Mouse (Mus musculus): ENCODE data around the gene Zfp467. TPM values are rescaled to one million over a fixed set of nuclear protein-coding genes. Genes with fewer than 3 reads are reported as not detected.

Gene Zfp467
- polyA plus RNA-seq, 2 experiments from 2014 or later, result 11.4 to 12.6 TPM

- ATAC-seq, result no peak
Measured at GRCm38 (mm10) chr6:48409726-48410343, 35.8 kb downstream of the Zfp467 start.

DNA sequence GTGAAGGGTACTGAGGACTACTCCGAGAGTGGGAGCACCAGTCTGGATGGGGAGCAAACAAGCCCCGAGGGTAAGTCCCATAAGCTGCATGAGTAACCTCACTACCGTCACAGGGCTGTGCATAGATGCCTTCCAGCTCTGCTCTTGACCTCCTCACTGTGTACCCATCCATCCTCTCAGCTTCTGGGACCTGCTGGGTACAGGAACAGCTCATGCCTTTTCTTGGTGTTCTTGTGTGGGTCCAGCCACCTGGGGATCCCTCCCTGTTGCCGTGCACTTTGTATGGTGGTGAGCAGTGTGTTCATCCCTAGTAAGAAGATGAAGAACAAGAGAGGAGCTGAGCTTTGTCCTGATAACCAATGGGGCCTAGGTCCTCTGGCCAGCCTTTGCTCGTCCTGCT lies 41.6 kb downstream of the Zfp467 start:
- no peak for ATAC-seq

GRCm38 (mm10) chr6:48399906-48400305 lies 45.7 kb downstream of the Zfp467 start:
- no peak for ATAC-seq

DNA sequence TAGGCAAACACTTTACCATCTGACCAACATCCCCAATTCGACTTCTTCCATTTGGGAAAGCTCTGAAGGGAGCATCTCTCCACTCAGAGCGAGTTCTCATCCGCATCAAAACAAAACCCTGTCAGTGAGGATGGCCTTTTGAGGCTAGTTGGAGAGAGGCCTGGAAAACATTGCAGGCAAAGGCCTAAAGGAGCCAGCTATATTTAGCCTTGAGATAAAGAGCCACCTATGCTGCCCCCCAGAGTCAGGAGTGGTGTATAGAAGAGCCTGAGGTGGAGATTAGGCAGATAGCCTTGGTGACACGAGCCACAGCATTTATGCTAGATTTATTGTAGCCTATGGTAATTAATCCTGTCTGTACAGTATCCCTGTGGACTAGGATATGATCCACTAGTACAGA lies 48.3 kb downstream of the Zfp467 start:
- ATAC-seq, result no peak

DNA sequence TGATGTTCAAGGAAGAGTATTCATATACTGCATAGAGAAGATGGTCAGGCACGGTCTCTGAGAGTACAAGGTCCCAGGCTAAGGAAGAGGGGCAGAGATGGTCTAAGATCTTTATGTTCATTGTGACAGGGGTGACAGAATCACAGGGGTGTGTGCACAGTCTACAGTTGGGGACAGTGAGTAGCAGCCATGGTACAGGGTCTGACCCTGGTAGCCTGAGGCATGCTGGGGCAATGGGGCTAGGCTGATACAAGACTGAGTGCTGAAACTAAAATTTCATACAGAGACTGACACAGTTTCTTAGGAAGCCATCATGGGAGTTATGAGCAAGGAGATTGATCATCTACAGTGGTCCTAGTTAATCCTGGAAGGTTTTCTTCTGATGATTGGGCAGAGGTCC lies 48.9 kb downstream of the Zfp467 start:
- ATAC-seq, result no peak

- no peak for ATAC-seq
Measured at GRCm38 (mm10) chr6:48396008-48396595, 49.5 kb downstream of the Zfp467 start.

DNA sequence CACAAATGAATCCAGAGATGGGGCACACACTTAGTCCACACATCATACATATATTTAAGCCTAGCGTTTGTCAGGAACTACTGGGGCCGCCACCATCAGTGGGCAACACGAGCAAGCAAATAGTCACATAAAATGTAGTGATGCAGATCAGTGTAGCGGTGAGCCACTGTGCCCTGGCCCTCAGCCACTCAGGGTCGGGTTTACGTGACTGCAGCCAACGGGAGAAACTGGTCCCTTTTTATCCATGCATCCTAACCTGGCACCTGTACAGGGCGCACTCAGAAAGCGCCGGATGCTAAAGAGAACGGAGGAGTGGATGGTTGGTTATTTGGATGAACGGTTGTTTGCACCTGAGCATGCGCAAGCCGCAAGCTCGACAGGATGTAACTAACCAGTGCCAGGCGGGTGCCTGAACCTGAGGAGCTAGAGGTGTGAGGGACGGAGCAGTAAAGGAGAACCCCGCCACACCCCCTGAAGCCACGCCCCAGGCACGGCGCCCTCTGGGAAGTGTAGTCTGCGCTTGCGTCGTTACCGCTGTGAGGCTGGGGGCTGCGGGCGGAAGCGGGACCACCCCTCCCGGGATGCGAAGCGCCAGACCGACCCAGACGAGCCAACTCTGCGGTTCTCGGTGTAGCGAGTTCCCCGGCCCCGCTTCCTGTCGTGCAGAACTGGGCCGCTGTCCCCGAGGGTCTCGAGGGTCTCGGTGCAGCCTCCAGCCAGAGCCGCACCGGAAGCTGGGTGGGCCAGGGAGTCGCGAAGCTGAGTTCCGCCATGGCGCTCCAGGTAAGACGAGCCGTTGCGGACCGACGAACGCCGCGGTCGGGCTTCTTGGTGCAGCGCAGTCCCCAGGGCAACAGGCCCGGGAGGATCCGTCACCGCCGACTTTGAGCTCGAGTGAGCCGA lies 50.3 kb downstream of the Zfp467 start, which contains the start of gene Krba1:
Krba1 (plus strand) TSS at position 482 of the 903 bp plus-strand sequence.
- ATAC-seq, result peak; percentile 97

DNA sequence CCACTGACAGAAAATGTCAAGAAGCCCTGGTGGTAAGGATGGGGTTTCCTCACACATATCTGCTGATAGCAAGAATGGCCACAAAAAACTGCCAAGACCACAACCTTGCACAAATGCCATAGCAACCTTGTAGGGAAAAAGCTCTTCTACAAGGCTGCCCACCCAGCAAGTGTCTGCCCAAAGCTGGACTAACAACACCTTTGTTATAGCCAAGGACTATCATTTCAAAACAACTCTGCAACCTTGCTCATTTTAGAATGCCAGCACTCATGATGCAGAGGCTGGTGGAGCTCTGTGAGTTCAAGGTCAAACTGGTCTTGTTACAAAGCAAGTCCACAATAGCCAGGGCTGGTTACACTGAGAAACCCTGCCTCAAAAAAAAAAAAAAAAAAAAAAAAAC lies 51.8 kb downstream of the Zfp467 start:
- ATAC-seq, result no peak

GRCm38 (mm10) chr6:48388221-48388620 lies 57.4 kb downstream of the Zfp467 start:
- no peak for ATAC-seq

Other genes with a start within 250 kb of the Zfp467 start
- 10 to 100 TPM; 11.9 to 22.8 TPM for gene Krba1, start 50.2 kb downstream of the Zfp467 start, polyA plus RNA-seq (2017; shearing (Covaris generic))
- under 1 TPM; 0.20 to 0.73 TPM for gene Sspo, start 2.4 kb upstream of the Zfp467 start, polyA plus RNA-seq (2017; shearing (Covaris generic))
- not detected for gene Atp6v0e2, start 91.8 kb upstream of the Zfp467 start, polyA plus RNA-seq (2017; shearing (Covaris generic))
- gene Lrrc61, start 109.0 kb upstream of the Zfp467 start, polyA plus RNA-seq (2017; shearing (Covaris generic)), result 10 to 100 TPM; 33.3 to 54.7 TPM
- under 1 TPM in 1 of 2 experiments, not detected in 1; 0.55 TPM for gene Rarres2, start 127.0 kb upstream of the Zfp467 start, polyA plus RNA-seq (2017; shearing (Covaris generic))
- not detected for gene Gm45021, start 143.8 kb upstream of the Zfp467 start, polyA plus RNA-seq (2017; shearing (Covaris generic))
- 1 to 10 TPM in 1 of 2 experiments, under 1 TPM in 1; 1.00 to 1.9 TPM for gene Repin1, start 148.1 kb upstream of the Zfp467 start, polyA plus RNA-seq (2017; shearing (Covaris generic))
- not detected for gene Gm44965, start 148.1 kb upstream of the Zfp467 start, polyA plus RNA-seq (2017; shearing (Covaris generic))
- 10 to 100 TPM in 1 of 2 experiments, 1 to 10 TPM in 1; 5.8 to 10.0 TPM for gene Zfp775, start 156.2 kb upstream of the Zfp467 start, polyA plus RNA-seq (2017; shearing (Covaris generic))
- gene AI854703, start 180.9 kb upstream of the Zfp467 start, polyA plus RNA-seq (2017; shearing (Covaris generic)), result 1 to 10 TPM; 2.7 to 5.2 TPM
- 100 to 1,000 TPM; 149 to 213 TPM for gene Gimap8, start 201.4 kb upstream of the Zfp467 start, polyA plus RNA-seq (2017; shearing (Covaris generic))
- 100 to 1,000 TPM; 302 to 342 TPM for gene Gimap9, start 230.3 kb upstream of the Zfp467 start, polyA plus RNA-seq (2017; shearing (Covaris generic))
- gene Gimap4, start 238.7 kb upstream of the Zfp467 start, polyA plus RNA-seq (2017; shearing (Covaris generic)), result 1,000 to 10,000 TPM; 1,771 to 1,850 TPM

Measured in CD4-positive, CD25-positive, alpha-beta regulatory T cell, adult 4 months (primary cell).